Mouse (Mus musculus): ENCODE measurements around the gene Epha1.

Epha1 gene

GRCm38 (mm10) chr6:42354076-42355019 lies 18.7 kb downstream of the Epha1 start:
- DNase-seq (ENCODE audit: low read depth, low spot score): peak; percentile 59

GRCm38 (mm10) chr6:42353180-42353579 lies 19.9 kb downstream of the Epha1 start:
- no peak for DNase-seq (ENCODE audit: low read depth, low spot score)

- no peak for DNase-seq (ENCODE audit: low read depth, low spot score)
These were observed 20.6 kb downstream of the Epha1 start for GRCm38 (mm10) chr6:42352486-42352846.

GRCm38 (mm10) chr6:42351776-42352485 lies 21.1 kb downstream of the Epha1 start:
- DNase-seq (ENCODE audit: low read depth, low spot score): no peak

GRCm38 (mm10) chr6:42350968-42351775 lies 21.9 kb downstream of the Epha1 start:
- no peak for DNase-seq (ENCODE audit: low read depth, low spot score)

GRCm38 (mm10) chr6:42350021-42350967 lies 22.8 kb downstream of the Epha1 start:
- DNase-seq (ENCODE audit: low read depth, low spot score): peak; percentile 88

- peak; percentile 93 for DNase-seq (ENCODE audit: low read depth, low spot score)
These were observed 23.5 kb downstream of the Epha1 start, which contains the start of gene Zyx for GRCm38 (mm10) chr6:42349426-42350020. Gene Zyx (plus strand): TSS chr6:42349630.

GRCm38 (mm10) chr6:42349006-42349425 lies 24.1 kb downstream of the Epha1 start:
- DNase-seq (ENCODE audit: low read depth, low spot score): peak; percentile 68

- no peak for DNase-seq (ENCODE audit: low read depth, low spot score)
These were observed 24.6 kb downstream of the Epha1 start for GRCm38 (mm10) chr6:42348281-42349005.

- no peak for DNase-seq (ENCODE audit: low read depth, low spot score)
These were observed 28.8 kb downstream of the Epha1 start for GRCm38 (mm10) chr6:42344255-42344654.

GRCm38 (mm10) chr6:42343361-42344120 lies 29.5 kb downstream of the Epha1 start:
- no peak for DNase-seq (ENCODE audit: low read depth, low spot score)

- no peak for DNase-seq (ENCODE audit: low read depth, low spot score)
These were observed 30.9 kb downstream of the Epha1 start for GRCm38 (mm10) chr6:42342171-42342570.

- DNase-seq (ENCODE audit: low read depth, low spot score): no peak
These were observed 33.1 kb downstream of the Epha1 start for GRCm38 (mm10) chr6:42339981-42340380.

- DNase-seq (ENCODE audit: low read depth, low spot score): no peak
These were observed 33.9 kb downstream of the Epha1 start for GRCm38 (mm10) chr6:42339189-42339588.

- no peak for DNase-seq (ENCODE audit: low read depth, low spot score)
These were observed 42.1 kb downstream of the Epha1 start for GRCm38 (mm10) chr6:42330946-42331345.

GRCm38 (mm10) chr6:42330216-42330615 lies 42.9 kb downstream of the Epha1 start:
- no peak for DNase-seq (ENCODE audit: low read depth, low spot score)

GRCm38 (mm10) chr6:42328757-42329156 lies 44.3 kb downstream of the Epha1 start:
- DNase-seq (ENCODE audit: low read depth, low spot score): no peak

GRCm38 (mm10) chr6:42326509-42326908 lies 46.6 kb downstream of the Epha1 start:
- no peak for DNase-seq (ENCODE audit: low read depth, low spot score)

GRCm38 (mm10) chr6:42325268-42325609 lies 47.8 kb downstream of the Epha1 start:
- DNase-seq (ENCODE audit: low read depth, low spot score): peak; percentile 84

Data from mesoderm, embryonic 11.5 days (tissue).